Mouse (Mus musculus): ENCODE measurements around the gene Tlcd2. TPM values are rescaled to one million over a fixed set of nuclear protein-coding genes. Genes with fewer than 3 reads are reported as not detected.

Tlcd2 gene
- polyA plus RNA-seq, 1 experiment from 2014 or later, result 21.3 TPM

GRCm38 (mm10) chr11:75462253-75462783 is 803 bp downstream of the Tlcd2 start:
- H3K27me3 ChIP-seq (ENCODE audit: insufficient read depth, poor library complexity, severe bottlenecking), result no peaks in the 10 kb centered on the region
- H3K4me3 ChIP-seq, result peak overlapping the region; percentile 92
- peaks cover 57% of the 10 kb centered on the region for H3K4me1 ChIP-seq
- peak; percentile 88 for DNase-seq (ENCODE audit: low spot score)
- 4% methylated on average over 15 of the region's 16 CpGs for WGBS
- H3K36me3 ChIP-seq, result peaks cover 31% of the 10 kb centered on the region
- H3K9me3 ChIP-seq, result no peaks in the 10 kb centered on the region
- H3K27ac ChIP-seq, result peak overlapping the region; percentile 91

DNA sequence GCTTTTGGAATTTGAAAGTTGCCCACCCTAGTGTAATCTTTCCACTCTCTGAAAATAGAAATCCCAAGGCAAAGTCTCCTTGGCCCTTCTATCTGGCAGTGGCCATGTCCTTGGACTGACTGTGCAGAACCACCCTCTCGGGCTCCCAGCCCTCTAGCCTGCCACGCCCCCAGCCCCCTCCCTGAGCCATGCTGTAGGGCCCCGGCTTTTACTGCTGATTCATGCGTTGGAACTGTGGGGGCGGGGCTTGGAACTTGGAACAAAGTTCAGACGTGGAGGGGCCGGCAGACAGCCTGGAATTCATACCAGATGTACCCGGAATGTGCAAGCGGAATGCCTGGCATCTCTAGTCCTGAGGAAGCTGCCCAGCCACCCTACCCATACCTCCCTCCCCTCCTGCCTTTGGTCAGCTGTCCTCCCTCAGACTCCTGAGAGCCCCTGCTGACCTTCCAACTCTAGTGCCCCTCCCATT is 1.4 kb downstream of the Tlcd2 start:
- no peaks in the 10 kb centered on the region for H3K27me3 ChIP-seq (ENCODE audit: insufficient read depth, poor library complexity, severe bottlenecking)
- H3K36me3 ChIP-seq, result peaks cover 31% of the 10 kb centered on the region
- WGBS, result under 1% methylated on average over 9 of the region's 9 CpGs
- peak; percentile 97 for DNase-seq (ENCODE audit: low spot score)
- no peaks in the 10 kb centered on the region for H3K9me3 ChIP-seq
- peak overlapping the region; percentile 92 for H3K4me3 ChIP-seq
- H3K27ac ChIP-seq, result peak overlapping the region; percentile 91
- H3K4me1 ChIP-seq, result peaks cover 62% of the 10 kb centered on the region

- Histone ChIP-seq H3K4me3 (peak overlapping the region; percentile 92; the same call in 1 of the 2 replicates), H3K4me1 (peaks cover 64% of the 10 kb centered on the region), H3K36me3 (peaks cover 31% of the 10 kb centered on the region), H3K27me3 (ENCODE audit: insufficient read depth, poor library complexity, severe bottlenecking) (no peaks in the 10 kb centered on the region), H3K9me3 (no peaks in the 10 kb centered on the region), H3K27ac (peak overlapping the region; percentile 91; the same call in 1 of the 2 replicates)
- no peak for DNase-seq (ENCODE audit: low spot score)
- 74% methylated on average over 4 of the region's 4 CpGs for WGBS
These were observed 2.1 kb downstream of the Tlcd2 start for GRCm38 (mm10) chr11:75463624-75464023.

DNA sequence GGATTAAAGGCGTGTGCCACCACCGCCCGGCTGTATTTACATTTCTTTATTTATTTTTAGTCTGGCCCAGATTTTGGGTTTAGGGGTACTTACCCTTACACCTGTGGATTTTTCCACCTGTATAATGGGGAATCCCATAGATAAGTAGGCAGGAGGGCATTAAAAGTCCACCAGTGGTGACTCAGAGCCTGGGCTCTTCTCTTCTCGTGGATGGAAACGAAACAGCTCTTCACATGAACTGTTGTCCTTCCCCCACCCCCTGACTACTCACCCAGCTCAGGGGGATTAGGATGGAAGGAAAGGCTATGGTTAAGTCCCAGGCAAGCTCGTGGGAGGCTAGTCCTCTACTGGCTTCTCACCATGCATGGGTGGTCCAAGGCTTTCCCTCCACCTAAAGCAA is 2.9 kb downstream of the Tlcd2 start:
- Histone ChIP-seq H3K4me1 (peaks cover 57% of the 10 kb centered on the region), H3K27ac (no peak overlapping the region), H3K36me3 (peaks cover 31% of the 10 kb centered on the region), H3K27me3 (ENCODE audit: insufficient read depth, poor library complexity, severe bottlenecking) (no peaks in the 10 kb centered on the region), H3K9me3 (no peaks in the 10 kb centered on the region), H3K4me3 (no peak overlapping the region)
- 91% methylated on average over 6 of the region's 6 CpGs for WGBS
- DNase-seq (ENCODE audit: low spot score), result no peak

GRCm38 (mm10) chr11:75465051-75465450 is 3.5 kb downstream of the Tlcd2 start:
- H3K9me3 ChIP-seq, result no peaks in the 10 kb centered on the region
- no peaks in the 10 kb centered on the region for H3K27me3 ChIP-seq (ENCODE audit: insufficient read depth, poor library complexity, severe bottlenecking)
- WGBS, result 91% methylated on average over 6 of the region's 6 CpGs
- H3K4me3 ChIP-seq, result no peak overlapping the region
- peaks cover 31% of the 10 kb centered on the region for H3K36me3 ChIP-seq
- H3K4me1 ChIP-seq, result peaks cover 54% of the 10 kb centered on the region
- no peak overlapping the region for H3K27ac ChIP-seq
- no peak for DNase-seq (ENCODE audit: low spot score)

- Histone ChIP-seq H3K4me3 (peak overlapping the region; percentile 71), H3K9me3 (no peaks in the 10 kb centered on the region), H3K36me3 (peaks cover 31% of the 10 kb centered on the region), H3K27me3 (ENCODE audit: insufficient read depth, poor library complexity, severe bottlenecking) (no peaks in the 10 kb centered on the region), H3K4me1 (peaks cover 45% of the 10 kb centered on the region), H3K27ac (no peak overlapping the region)
- WGBS, result 95% methylated on average over 4 of the region's 4 CpGs
- no peak for DNase-seq (ENCODE audit: low spot score)
These were observed 5.4 kb downstream of the Tlcd2 start for GRCm38 (mm10) chr11:75466731-75467505.

GRCm38 (mm10) chr11:75467512-75468215 is 6.1 kb downstream of the Tlcd2 start:
- Histone ChIP-seq H3K27me3 (ENCODE audit: insufficient read depth, poor library complexity, severe bottlenecking) (no peaks in the 10 kb centered on the region), H3K4me3 (peak overlapping the region; percentile 71), H3K9me3 (no peaks in the 10 kb centered on the region), H3K4me1 (peaks cover 37% of the 10 kb centered on the region), H3K36me3 (peaks cover 31% of the 10 kb centered on the region), H3K27ac (peak overlapping the region; percentile 87)
- DNase-seq (ENCODE audit: low spot score), result peak; percentile 91
- 12% methylated on average over 19 of the region's 19 CpGs for WGBS

- peak overlapping the region; percentile 71 for H3K4me3 ChIP-seq
- WGBS, result 60% methylated on average over 7 of the region's 7 CpGs
- H3K9me3 ChIP-seq, result no peaks in the 10 kb centered on the region
- no peak for DNase-seq (ENCODE audit: low spot score)
- peaks cover 33% of the 10 kb centered on the region for H3K4me1 ChIP-seq
- peaks cover 31% of the 10 kb centered on the region for H3K36me3 ChIP-seq
- H3K27ac ChIP-seq, result peak overlapping the region; percentile 87
- no peaks in the 10 kb centered on the region for H3K27me3 ChIP-seq (ENCODE audit: insufficient read depth, poor library complexity, severe bottlenecking)
These were observed 6.9 kb downstream of the Tlcd2 start for GRCm38 (mm10) chr11:75468410-75468809.

DNA sequence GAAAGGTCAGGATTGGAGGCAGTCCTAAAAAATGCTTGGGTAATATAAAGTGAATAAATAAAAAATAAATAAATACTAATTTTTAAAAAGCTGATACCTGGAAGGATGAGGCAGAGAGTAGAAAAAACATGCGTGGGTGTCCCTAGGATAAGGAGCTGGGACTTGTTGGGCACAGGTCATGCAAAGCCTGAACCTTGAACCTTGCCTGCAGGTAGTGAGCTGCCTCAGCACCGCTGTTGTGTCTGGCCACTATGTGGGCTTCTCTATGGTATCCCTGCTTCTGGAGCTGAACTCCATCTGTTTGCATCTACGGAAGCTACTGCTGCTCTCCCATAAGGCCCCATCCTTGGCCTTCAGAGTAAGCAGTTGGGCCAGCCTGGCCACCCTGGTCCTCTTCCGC is 7.7 kb downstream of the Tlcd2 start:
- Histone ChIP-seq H3K27ac (no peak overlapping the region), H3K4me1 (peaks cover 28% of the 10 kb centered on the region), H3K4me3 (no peak overlapping the region), H3K27me3 (ENCODE audit: insufficient read depth, poor library complexity, severe bottlenecking) (no peaks in the 10 kb centered on the region), H3K9me3 (no peaks in the 10 kb centered on the region), H3K36me3 (peaks cover 23% of the 10 kb centered on the region)
- DNase-seq (ENCODE audit: low spot score), result no peak
- WGBS, result 93% methylated on average over 4 of the region's 4 CpGs

DNA sequence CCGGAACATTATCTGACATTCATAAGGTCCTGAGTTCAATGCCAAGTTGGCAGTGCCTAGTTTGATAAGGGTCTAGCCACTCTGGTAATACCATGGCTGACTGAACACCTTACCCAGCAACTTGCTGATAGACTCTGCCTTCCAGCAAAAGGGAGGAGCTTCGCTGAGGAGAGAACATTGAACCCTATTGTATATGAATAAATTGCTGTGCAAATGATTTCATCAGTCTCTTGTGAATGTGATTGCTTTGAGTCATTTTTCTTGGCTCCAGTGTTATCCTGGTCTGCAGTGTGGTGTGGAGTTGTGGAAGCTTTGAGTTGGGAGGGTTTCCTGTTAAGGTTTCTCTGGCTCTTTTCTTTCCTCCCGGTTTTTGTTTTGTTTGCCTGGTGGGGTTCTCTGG is 9.2 kb downstream of the Tlcd2 start:
- H3K4me3 ChIP-seq, result no peak overlapping the region
- no peak overlapping the region for H3K27ac ChIP-seq
- no peaks in the 10 kb centered on the region for H3K27me3 ChIP-seq (ENCODE audit: insufficient read depth, poor library complexity, severe bottlenecking)
- H3K4me1 ChIP-seq, result peaks cover 24% of the 10 kb centered on the region
- 76% methylated on average over 3 of the region's 3 CpGs for WGBS
- no peak for DNase-seq (ENCODE audit: low spot score)
- H3K36me3 ChIP-seq, result peaks cover 9% of the 10 kb centered on the region
- H3K9me3 ChIP-seq, result no peaks in the 10 kb centered on the region

DNA sequence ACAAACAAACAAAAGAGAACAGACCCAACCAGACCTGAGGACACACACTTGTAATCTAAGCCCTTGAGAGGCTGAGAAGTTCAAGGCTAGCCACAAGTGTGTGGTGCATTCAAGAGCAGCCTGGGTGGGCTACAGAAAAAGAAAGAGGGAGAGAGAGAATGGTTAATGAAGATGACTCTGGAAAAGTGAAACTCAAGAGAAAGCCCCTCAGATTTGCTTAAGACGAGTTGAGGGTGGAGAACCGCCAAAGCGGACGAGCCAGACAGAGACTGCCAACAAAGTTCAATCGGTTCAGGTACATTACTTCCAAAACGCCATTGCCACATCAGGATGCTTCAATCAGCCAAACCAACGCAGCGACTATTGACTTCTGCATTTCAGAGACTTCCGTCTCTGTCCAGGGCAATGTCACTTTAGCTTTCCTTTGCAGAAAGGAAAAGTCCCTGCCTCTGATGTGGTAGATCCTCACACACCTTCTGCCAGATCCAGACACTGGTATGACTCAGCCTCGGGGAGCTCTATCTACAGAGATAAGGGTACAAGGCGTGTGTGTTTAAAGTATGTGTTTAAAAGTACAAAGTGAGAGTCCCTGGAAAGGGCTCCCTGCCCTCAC is 11.1 kb downstream of the Tlcd2 start:
- no peak overlapping the region for H3K4me3 ChIP-seq
- H3K9me3 ChIP-seq, result no peaks in the 10 kb centered on the region
- H3K4me1 ChIP-seq, result peaks cover 19% of the 10 kb centered on the region
- no peak for DNase-seq (ENCODE audit: low spot score)
- 70% methylated on average over 11 of the region's 11 CpGs for WGBS
- no peak overlapping the region; the same call in 1 of the 2 replicates for H3K27ac ChIP-seq
- H3K36me3 ChIP-seq, result no peaks in the 10 kb centered on the region
- H3K27me3 ChIP-seq (ENCODE audit: insufficient read depth, poor library complexity, severe bottlenecking), result no peaks in the 10 kb centered on the region

DNA sequence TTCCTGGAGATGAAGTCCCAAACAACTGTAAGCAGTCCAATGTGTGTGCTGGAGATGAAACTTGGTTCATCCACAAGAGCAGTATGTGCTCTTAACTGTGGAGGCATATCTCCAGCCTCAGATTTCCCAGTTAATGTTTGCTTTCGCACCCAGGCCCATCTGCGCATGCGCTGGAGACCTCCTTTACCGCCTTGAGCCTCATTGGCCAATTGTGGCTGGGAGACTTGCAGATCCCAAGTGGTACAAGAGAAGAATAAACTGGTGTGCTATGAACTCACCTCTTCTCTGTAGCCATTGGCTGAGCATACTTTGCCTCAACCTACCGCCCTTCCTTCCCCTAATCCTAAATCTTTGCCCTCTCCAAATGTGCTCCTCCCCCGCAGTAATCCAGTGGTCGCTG is 11.9 kb downstream of the Tlcd2 start:
- Histone ChIP-seq H3K36me3 (no peaks in the 10 kb centered on the region), H3K27me3 (ENCODE audit: insufficient read depth, poor library complexity, severe bottlenecking) (no peaks in the 10 kb centered on the region), H3K4me1 (peaks cover 11% of the 10 kb centered on the region; the same call in 1 of the 2 replicates), H3K9me3 (no peaks in the 10 kb centered on the region), H3K4me3 (no peak overlapping the region), H3K27ac (no peak overlapping the region)
- DNase-seq (ENCODE audit: low spot score), result no peak
- 73% methylated on average over 7 of the region's 7 CpGs for WGBS

Measured in heart, embryonic 10.5 days (tissue).